Mouse (Mus musculus): ENCODE data around the gene Sec1. TPM values are rescaled to one million over a fixed set of nuclear protein-coding genes. Genes with fewer than 3 reads are reported as not detected.

Sec1 gene
- polyA plus RNA-seq, 1 experiment from 2014 or later = 0.40 TPM

GRCm38 (mm10) chr7:45714630-45715089 lies 20.5 kb upstream of the Sec1 start:
- Histone ChIP-seq H3K9ac (peak overlapping the region; percentile 64), H3K27me3 (ENCODE audit: control insufficient read depth, insufficient read depth, low read length) (no peaks in the 10 kb centered on the region), H3K4me2 (replicated peaks) (peak overlapping the region; percentile 64), H3K4me3 (replicated peaks; ENCODE audit: low read length) (peak overlapping the region; percentile 56), H3K36me3 (replicated peaks; ENCODE audit: control insufficient read depth, insufficient read depth) (peaks cover 45% of the 10 kb centered on the region), H3K9me3 (ENCODE audit: control insufficient read depth, low read length) (no peaks in the 10 kb centered on the region), H3K27ac (0 out of 2 replicates have a peak overlapping the region, but pooled peaks have one; percentile 18), H3K4me1 (replicated peaks; ENCODE audit: control insufficient read depth, insufficient read depth, low read length) (peaks cover 43% of the 10 kb centered on the region)
- 12% methylated on average over 14 of the region's 14 CpGs for WGBS
- DNase-seq (ENCODE audit: low spot score) (no peak), ATAC-seq (ENCODE audit: low FRiP score) (peak; percentile 28)

GRCm38 (mm10) chr7:45713881-45714520 lies 19.8 kb upstream of the Sec1 start:
- H3K9me3 ChIP-seq (ENCODE audit: control insufficient read depth, low read length) = no peaks in the 10 kb centered on the region
- peak overlapping the region; percentile 56 for H3K4me3 ChIP-seq (replicated peaks; ENCODE audit: low read length)
- H3K36me3 ChIP-seq (replicated peaks; ENCODE audit: control insufficient read depth, insufficient read depth) = peaks cover 39% of the 10 kb centered on the region
- peaks cover 43% of the 10 kb centered on the region for H3K4me1 ChIP-seq (replicated peaks; ENCODE audit: control insufficient read depth, insufficient read depth, low read length)
- no peaks in the 10 kb centered on the region for H3K27me3 ChIP-seq (ENCODE audit: control insufficient read depth, insufficient read depth, low read length)
- no peak for DNase-seq (ENCODE audit: low spot score)
- peak overlapping the region; percentile 64 for H3K4me2 ChIP-seq (replicated peaks)
- no peak for ATAC-seq (ENCODE audit: low FRiP score)
- 79% methylated on average over 6 of the region's 6 CpGs for WGBS
- H3K9ac ChIP-seq = peak overlapping the region; percentile 64
- no peak overlapping the region for H3K27ac ChIP-seq

GRCm38 (mm10) chr7:45713396-45713795 lies 19.2 kb upstream of the Sec1 start:
- Histone ChIP-seq H3K36me3 (replicated peaks; ENCODE audit: control insufficient read depth, insufficient read depth) (peaks cover 38% of the 10 kb centered on the region), H3K9ac (no peak overlapping the region), H3K4me3 (replicated peaks; ENCODE audit: low read length) (no peak overlapping the region), H3K27me3 (ENCODE audit: control insufficient read depth, insufficient read depth, low read length) (no peaks in the 10 kb centered on the region), H3K27ac (no peak overlapping the region), H3K4me2 (replicated peaks) (no peak overlapping the region), H3K9me3 (ENCODE audit: control insufficient read depth, low read length) (no peaks in the 10 kb centered on the region), H3K4me1 (replicated peaks; ENCODE audit: control insufficient read depth, insufficient read depth, low read length) (peaks cover 45% of the 10 kb centered on the region)
- 93% methylated on average over 16 of the region's 16 CpGs for WGBS
- DNase-seq (ENCODE audit: low spot score) (no peak), ATAC-seq (ENCODE audit: low FRiP score) (no peak)

GRCm38 (mm10) chr7:45712022-45712757 lies 18.0 kb upstream of the Sec1 start:
- no peak overlapping the region for H3K4me2 ChIP-seq (replicated peaks)
- ATAC-seq (ENCODE audit: low FRiP score) (no peak), DNase-seq (ENCODE audit: low spot score) (no peak)
- peaks cover 38% of the 10 kb centered on the region for H3K36me3 ChIP-seq (replicated peaks; ENCODE audit: control insufficient read depth, insufficient read depth)
- H3K9me3 ChIP-seq (ENCODE audit: control insufficient read depth, low read length) = no peaks in the 10 kb centered on the region
- peaks cover 56% of the 10 kb centered on the region for H3K4me1 ChIP-seq (replicated peaks; ENCODE audit: control insufficient read depth, insufficient read depth, low read length)
- no peaks in the 10 kb centered on the region for H3K27me3 ChIP-seq (ENCODE audit: control insufficient read depth, insufficient read depth, low read length)
- no peak overlapping the region for H3K4me3 ChIP-seq (replicated peaks; ENCODE audit: low read length)
- H3K9ac ChIP-seq = no peak overlapping the region
- no peak overlapping the region for H3K27ac ChIP-seq
- WGBS = 91% methylated on average over 21 of the region's 21 CpGs

- H3K4me1 ChIP-seq (replicated peaks; ENCODE audit: control insufficient read depth, insufficient read depth, low read length) = peaks cover 55% of the 10 kb centered on the region
- H3K4me2 ChIP-seq (replicated peaks) = no peak overlapping the region
- H3K9me3 ChIP-seq (ENCODE audit: control insufficient read depth, low read length) = no peaks in the 10 kb centered on the region
- H3K27me3 ChIP-seq (ENCODE audit: control insufficient read depth, insufficient read depth, low read length) = no peaks in the 10 kb centered on the region
- no peak overlapping the region for H3K9ac ChIP-seq
- H3K4me3 ChIP-seq (replicated peaks; ENCODE audit: low read length) = no peak overlapping the region
- DNase-seq (ENCODE audit: low spot score) = no peak
- no peak overlapping the region for H3K27ac ChIP-seq
- H3K36me3 ChIP-seq (replicated peaks; ENCODE audit: control insufficient read depth, insufficient read depth) = peaks cover 38% of the 10 kb centered on the region
- WGBS = 96% methylated on average over 24 of the region's 24 CpGs
- ATAC-seq (ENCODE audit: low FRiP score) = no peak
Measured at GRCm38 (mm10) chr7:45711316-45712021, 17.3 kb upstream of the Sec1 start.

- 94% methylated on average over 20 of the region's 20 CpGs for WGBS
- no peak overlapping the region for H3K27ac ChIP-seq
Measured at GRCm38 (mm10) chr7:45710477-45711191, 16.4 kb upstream of the Sec1 start.

GRCm38 (mm10) chr7:45709677-45710355 lies 15.6 kb upstream of the Sec1 start:
- no peak for DNase-seq (ENCODE audit: low spot score)
- no peak for ATAC-seq (ENCODE audit: low FRiP score)
- Histone ChIP-seq H3K27ac (peak overlapping the region; percentile 30; the same call in 1 of the 2 replicates), H3K4me1 (replicated peaks; ENCODE audit: control insufficient read depth, insufficient read depth, low read length) (peaks cover 57% of the 10 kb centered on the region), H3K4me3 (replicated peaks; ENCODE audit: low read length) (no peak overlapping the region), H3K27me3 (ENCODE audit: control insufficient read depth, insufficient read depth, low read length) (no peaks in the 10 kb centered on the region), H3K36me3 (replicated peaks; ENCODE audit: control insufficient read depth, insufficient read depth) (peaks cover 38% of the 10 kb centered on the region), H3K9ac (no peak overlapping the region), H3K9me3 (ENCODE audit: control insufficient read depth, low read length) (no peaks in the 10 kb centered on the region), H3K4me2 (replicated peaks) (0 out of 2 replicates have a peak overlapping the region, but pooled peaks have one; percentile 13)
- 55% methylated on average over 14 of the region's 14 CpGs for WGBS

More at GRCm38 (mm10) chr7:45710477-45711191, 16.4 kb upstream of the Sec1 start:
- Histone ChIP-seq H3K9ac (no peak overlapping the region), H3K9me3 (ENCODE audit: control insufficient read depth, low read length) (no peaks in the 10 kb centered on the region), H3K4me3 (replicated peaks; ENCODE audit: low read length) (no peak overlapping the region), H3K4me1 (replicated peaks; ENCODE audit: control insufficient read depth, insufficient read depth, low read length) (peaks cover 55% of the 10 kb centered on the region), H3K36me3 (replicated peaks; ENCODE audit: control insufficient read depth, insufficient read depth) (peaks cover 38% of the 10 kb centered on the region), H3K4me2 (replicated peaks) (no peak overlapping the region), H3K27me3 (ENCODE audit: control insufficient read depth, insufficient read depth, low read length) (no peaks in the 10 kb centered on the region)
- ATAC-seq (ENCODE audit: low FRiP score) = no peak
- DNase-seq (ENCODE audit: low spot score) = no peak

GRCm38 (mm10) chr7:45709036-45709435 lies 14.8 kb upstream of the Sec1 start:
- Histone ChIP-seq H3K9ac (no peak overlapping the region), H3K27me3 (ENCODE audit: control insufficient read depth, insufficient read depth, low read length) (no peaks in the 10 kb centered on the region), H3K36me3 (replicated peaks; ENCODE audit: control insufficient read depth, insufficient read depth) (peaks cover 38% of the 10 kb centered on the region), H3K4me2 (replicated peaks) (0 out of 2 replicates have a peak overlapping the region, but pooled peaks have one; percentile 13), H3K4me1 (replicated peaks; ENCODE audit: control insufficient read depth, insufficient read depth, low read length) (peaks cover 50% of the 10 kb centered on the region), H3K27ac (peak overlapping the region; percentile 43; the same call in 1 of the 2 replicates), H3K9me3 (ENCODE audit: control insufficient read depth, low read length) (no peaks in the 10 kb centered on the region), H3K4me3 (replicated peaks; ENCODE audit: low read length) (no peak overlapping the region)
- 23% methylated on average over 6 of the region's 6 CpGs for WGBS
- ATAC-seq (ENCODE audit: low FRiP score) = no peak
- peak; percentile 63 for DNase-seq (ENCODE audit: low spot score)
